Mouse (Mus musculus) lung, postnatal 10 days (tissue): ENCODE data around the gene Ctrc.

Source experiments
- DNase-seq: peaks from one replicate; pipeline ENCODE4 v3.0.0; 2021

Gene Ctrc

GRCm38 (mm10) chr4:141845999-141846398 is at the start of gene Ctrc:
Ctrc (minus strand) TSS chr4:141846359.
- DNase-seq = no peak

GRCm38 (mm10) chr4:141895772-141896171 is 49.6 kb upstream of the Ctrc start:
- peak; percentile 53 for DNase-seq

GRCm38 (mm10) chr4:141893157-141893784 is 47.1 kb upstream of the Ctrc start:
- DNase-seq = no peak

GRCm38 (mm10) chr4:141886385-141886968 is 40.3 kb upstream of the Ctrc start:
- DNase-seq = no peak

- DNase-seq = no peak
Measured at GRCm38 (mm10) chr4:141885451-141885850, 39.3 kb upstream of the Ctrc start.

- DNase-seq = no peak
Measured at GRCm38 (mm10) chr4:141882858-141883257, 36.7 kb upstream of the Ctrc start.

GRCm38 (mm10) chr4:141881950-141882349 is 35.8 kb upstream of the Ctrc start:
- peak; percentile 59 for DNase-seq

GRCm38 (mm10) chr4:141881289-141881914 is 35.2 kb upstream of the Ctrc start:
- no peak for DNase-seq

GRCm38 (mm10) chr4:141879875-141880274 is 33.7 kb upstream of the Ctrc start:
- DNase-seq = no peak

- DNase-seq = peak; percentile 59
Measured at GRCm38 (mm10) chr4:141879074-141879473, 32.9 kb upstream of the Ctrc start.

- no peak for DNase-seq
Measured at GRCm38 (mm10) chr4:141878621-141879020, 32.5 kb upstream of the Ctrc start.

- no peak for DNase-seq
Measured at GRCm38 (mm10) chr4:141875481-141876108, 29.4 kb upstream of the Ctrc start.

- DNase-seq = peak; percentile 92
Measured at GRCm38 (mm10) chr4:141874601-141875460, 28.7 kb upstream of the Ctrc start, which contains the start of gene Efhd2. Efhd2 (minus strand) TSS chr4:141874920.

GRCm38 (mm10) chr4:141874111-141874600 is 28.0 kb upstream of the Ctrc start:
- no peak for DNase-seq

GRCm38 (mm10) chr4:141872977-141873376 is 26.8 kb upstream of the Ctrc start:
- peak; percentile 57 for DNase-seq

- DNase-seq = no peak
Measured at GRCm38 (mm10) chr4:141871909-141872308, 25.8 kb upstream of the Ctrc start.

GRCm38 (mm10) chr4:141871333-141871725 is 25.2 kb upstream of the Ctrc start:
- no peak for DNase-seq

- DNase-seq = peak; percentile 57
Measured at GRCm38 (mm10) chr4:141870666-141871332, 24.6 kb upstream of the Ctrc start.

GRCm38 (mm10) chr4:141869436-141870215 is 23.5 kb upstream of the Ctrc start:
- no peak for DNase-seq

GRCm38 (mm10) chr4:141868051-141868450 is 21.9 kb upstream of the Ctrc start:
- no peak for DNase-seq

GRCm38 (mm10) chr4:141867498-141867897 is 21.3 kb upstream of the Ctrc start:
- DNase-seq = peak; percentile 71
